Mouse (Mus musculus) lung, postnatal 36 days (tissue): ENCODE results near the gene Alg5.

Experiments used
- DNase-seq: peaks from one replicate; pipeline ENCODE4 v3.0.0; 2022; ENCODE audit warnings: mixed read lengths

Alg5 gene

DNA sequence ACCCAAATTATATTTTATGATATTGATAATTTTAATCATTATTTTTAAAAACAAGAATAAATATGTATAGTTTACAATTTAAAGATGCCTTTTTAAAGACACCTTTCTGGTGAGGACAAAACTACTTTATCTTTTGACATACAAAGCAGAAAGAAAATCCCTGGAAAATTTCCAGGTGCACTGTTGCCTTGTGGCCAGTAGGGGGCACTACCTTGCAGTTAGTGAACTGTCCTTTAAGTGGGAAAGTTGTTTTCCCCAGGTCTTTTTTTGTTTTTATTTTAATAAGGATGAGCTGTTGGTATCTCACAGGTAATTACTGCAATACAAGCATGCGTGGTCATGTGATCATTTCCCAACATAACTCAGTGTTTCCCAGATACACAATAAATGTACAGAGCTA is 60.5 kb downstream of the Alg5 start:
- DNase-seq: peak; percentile 61

DNA sequence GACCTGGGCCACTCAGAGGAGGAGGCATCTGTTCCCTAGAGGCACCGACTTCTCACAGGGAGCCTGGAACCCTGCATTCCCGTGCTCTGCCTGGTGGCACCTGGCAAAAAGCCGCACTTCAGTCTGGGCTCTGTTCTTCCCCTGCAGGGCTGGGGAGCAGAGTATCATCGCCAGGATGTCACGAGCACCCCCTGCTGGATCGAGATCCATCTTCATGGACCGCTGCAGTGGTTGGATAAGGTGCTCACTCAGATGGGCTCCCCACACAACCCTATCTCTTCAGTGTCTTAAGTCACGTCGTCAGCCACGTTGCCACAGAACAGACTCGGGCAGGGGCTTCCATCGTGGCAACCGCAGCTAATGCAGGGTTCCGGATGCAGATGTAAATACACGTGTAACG is 61.9 kb downstream of the Alg5 start:
- peak; percentile 71 for DNase-seq
